Mouse (Mus musculus) activated CD4-positive, CD25-positive, alpha-beta regulatory T cell, adult 4 months (primary cell): Measurements from ENCODE around the gene Slc7a10. TPM values are rescaled to one million over a fixed set of nuclear protein-coding genes. Genes with fewer than 3 reads are reported as not detected.

Source experiments
- ATAC-seq: one replicate; pipeline ENCODE4 v1.8.0; 2017
- polyA plus RNA-seq, 2 experiments: library from polyadenylated mRNA; unstranded; fragments of 100-300 nt; shearing (Covaris generic); gene quantifications; one replicate each; pipeline ENCODE4 v1.2.1; 2017

Slc7a10 gene
- 1 to 10 TPM; 1.0 to 3.2 TPM for polyA plus RNA-seq

DNA sequence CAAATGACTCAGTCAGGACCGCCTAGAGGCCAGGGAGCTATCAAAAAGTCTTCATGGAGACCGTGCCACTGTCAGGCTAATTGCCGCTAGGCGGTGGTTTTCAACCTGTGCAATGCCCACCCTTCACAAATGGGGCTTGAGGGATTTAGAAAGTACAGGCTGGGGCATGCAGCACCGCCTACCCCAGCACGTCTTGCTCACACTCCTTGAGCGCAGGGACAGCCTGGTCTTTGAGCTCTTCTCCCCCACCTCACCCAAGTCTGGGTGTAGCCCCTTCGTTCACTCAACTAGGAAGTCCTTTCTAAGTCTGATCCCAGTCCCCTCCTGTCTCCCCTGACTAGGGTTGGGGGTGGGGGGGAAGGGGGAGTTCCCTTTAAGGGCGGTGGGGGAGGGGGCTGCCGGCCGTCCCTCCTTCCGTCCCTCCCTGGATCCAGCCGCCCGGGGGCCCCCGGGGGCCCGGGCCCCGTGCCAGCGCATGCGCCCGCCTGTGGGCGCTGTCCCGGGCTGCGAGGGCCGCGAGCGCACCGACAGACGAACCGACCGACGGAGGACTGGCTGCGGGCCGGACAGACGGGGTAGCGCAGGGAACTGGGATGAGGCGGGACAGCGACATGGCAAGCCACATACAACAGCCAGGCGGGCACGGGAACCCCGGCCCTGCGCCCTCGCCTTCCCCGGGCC, at the start of gene Slc7a10:
TSS of gene Slc7a10 (plus strand) at position 497 of the 681 bp plus-strand sequence.
- ATAC-seq: no peak

DNA sequence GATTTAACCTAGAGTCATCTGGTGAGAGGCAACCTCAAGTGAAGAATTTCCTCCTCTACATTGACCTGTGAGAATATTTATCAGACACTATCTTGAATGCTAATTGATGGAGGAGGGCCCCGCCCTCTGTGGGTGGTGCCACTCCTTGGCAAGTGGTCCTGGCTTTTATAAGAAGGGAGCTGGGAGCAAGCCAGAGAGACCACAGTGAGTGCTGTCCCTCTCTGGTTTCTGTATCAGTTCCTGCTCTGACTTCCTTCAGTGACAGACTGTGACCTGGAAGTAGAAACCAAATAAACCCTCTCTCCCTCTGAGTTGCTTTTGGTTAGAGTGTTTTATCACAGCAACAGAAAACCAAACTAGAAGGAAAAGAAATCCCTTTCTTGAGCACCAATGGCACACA, 48.7 kb upstream of the Slc7a10 start:
- ATAC-seq: no peak

DNA sequence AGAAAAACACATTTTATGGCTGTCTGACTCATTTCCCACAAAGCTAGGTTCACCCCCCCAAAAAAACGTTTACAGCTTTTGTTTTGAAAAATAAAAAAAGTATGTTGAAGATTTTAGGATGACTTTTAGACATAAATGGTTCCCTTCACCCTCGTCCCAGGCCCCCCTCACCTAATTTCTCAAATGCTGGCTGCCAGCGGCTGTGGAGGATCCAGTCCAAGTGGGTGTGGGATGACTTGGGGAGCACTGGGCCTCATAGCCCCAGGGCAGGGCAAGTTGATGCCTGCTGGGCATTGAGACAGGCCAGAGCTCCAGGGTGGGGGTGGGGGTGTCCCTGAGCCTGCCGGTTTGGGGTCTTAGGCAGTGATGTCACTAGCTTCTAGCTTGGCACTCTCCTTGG, 47.7 kb upstream of the Slc7a10 start:
- no peak for ATAC-seq

DNA sequence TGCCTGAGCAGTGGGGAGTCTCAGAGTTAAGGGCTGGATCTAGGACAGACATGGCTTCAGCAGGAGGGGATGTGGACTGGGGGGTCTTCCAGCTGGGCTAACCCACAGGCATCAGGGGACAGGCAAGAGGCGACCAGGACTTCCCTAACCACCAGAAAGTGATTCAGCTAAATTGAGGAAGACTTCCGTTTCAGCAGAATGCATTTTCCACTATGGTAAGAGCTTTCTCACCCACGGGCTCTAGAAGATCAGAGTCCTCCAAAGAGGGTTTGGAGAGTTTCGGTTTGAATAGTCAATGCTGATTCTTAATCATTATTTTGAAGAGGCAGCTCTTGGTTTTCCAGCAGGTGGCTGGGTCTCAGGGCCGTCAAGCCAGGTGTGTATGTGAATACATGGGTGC, 46.3 kb upstream of the Slc7a10 start:
- ATAC-seq: peak; percentile 28

DNA sequence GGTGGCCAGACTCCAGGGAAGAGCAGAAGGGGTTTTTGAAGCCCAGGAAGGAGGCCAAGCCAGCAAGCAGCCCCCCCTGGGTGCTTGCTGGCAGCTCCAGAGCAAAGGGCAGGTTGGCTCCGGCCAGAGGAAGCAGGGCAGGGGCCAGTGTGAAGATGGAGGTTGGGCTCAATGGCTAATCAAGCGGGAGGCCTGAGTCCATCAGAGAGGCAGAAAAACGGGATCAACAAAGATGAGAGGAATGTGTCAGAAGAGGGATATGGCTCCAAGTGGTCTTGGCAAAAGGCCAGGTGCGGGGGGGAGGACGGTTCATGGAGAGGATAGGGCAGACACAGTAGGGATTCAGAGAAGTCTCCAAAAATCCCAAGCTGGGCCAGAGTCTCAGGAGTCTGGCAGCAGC, 44.7 kb upstream of the Slc7a10 start:
- no peak for ATAC-seq

DNA sequence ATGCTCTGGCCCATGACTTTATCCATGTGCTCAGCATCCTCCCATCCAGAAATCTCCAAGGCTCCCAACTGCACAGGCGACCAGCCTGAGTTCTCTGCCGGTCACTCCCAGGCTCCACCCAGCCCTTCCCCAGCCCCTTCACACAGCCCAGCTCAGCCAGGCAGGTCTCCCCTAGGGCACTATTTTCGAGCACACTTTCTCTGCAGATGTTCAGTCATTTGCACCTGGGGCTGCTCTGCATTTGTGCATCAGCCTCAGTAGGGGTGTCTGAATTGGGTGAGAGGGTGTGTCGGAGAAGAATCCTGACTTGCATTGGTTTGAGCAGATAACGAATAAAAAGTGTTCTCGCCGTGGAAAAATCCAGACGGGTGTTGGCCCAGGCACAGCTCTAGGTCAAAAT, 43.7 kb upstream of the Slc7a10 start:
- ATAC-seq: no peak

DNA sequence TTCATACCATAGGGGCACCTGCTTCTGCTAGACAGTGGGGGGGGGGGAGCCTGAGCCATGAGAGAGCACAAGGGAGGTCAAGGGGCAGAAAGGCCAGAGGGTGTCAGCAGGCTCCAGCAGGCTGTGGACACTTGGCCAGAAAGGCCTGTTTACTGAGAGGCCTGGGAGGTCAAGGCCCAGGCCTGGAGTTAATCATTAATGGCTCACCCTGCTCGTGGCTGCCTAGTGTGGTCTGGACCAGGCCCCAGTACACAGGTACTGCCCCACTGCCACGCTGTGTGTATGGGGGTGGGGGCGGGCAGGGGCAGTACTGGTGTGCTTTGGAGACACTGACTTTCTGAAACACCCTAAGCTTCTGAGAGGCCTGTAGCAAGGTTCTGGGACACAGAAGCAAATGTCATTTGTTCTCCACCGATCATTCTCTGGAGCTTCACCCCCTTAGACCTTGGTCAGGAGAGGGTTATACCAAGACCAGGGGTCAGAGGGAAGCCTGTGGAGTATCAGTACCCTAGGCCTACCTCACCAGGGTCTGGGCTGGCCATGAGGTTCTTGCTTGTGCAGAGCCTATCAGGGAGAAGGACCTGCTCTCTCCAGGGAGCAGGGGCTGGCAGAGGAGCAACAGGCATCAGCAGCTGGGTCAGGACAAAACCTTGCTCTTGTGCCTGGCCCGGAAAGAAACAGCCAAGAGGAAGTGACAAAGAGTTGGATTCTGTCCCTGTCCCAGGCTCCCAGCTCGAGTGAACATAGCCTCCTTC, 42.1 kb upstream of the Slc7a10 start:
- no peak for ATAC-seq

DNA sequence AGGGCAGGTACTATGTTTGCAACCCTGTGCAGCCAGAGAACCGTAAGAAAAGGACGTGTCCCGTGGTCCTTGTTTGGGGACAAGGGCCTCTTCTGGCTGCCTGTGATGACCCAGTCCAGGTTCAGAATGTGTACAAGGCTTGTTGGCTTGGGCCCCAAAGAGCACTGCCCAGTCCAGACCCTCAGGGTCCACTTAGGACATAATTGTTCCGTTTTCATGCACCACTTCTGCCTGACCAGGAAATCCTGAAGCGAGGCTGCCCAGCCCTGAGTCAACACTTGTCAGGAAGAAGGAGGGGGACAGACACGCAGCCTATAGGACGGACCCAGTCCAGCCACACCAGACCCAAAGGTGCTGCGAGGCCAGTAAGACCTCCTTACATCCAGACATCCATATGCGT, 41.1 kb upstream of the Slc7a10 start:
- no peak for ATAC-seq

DNA sequence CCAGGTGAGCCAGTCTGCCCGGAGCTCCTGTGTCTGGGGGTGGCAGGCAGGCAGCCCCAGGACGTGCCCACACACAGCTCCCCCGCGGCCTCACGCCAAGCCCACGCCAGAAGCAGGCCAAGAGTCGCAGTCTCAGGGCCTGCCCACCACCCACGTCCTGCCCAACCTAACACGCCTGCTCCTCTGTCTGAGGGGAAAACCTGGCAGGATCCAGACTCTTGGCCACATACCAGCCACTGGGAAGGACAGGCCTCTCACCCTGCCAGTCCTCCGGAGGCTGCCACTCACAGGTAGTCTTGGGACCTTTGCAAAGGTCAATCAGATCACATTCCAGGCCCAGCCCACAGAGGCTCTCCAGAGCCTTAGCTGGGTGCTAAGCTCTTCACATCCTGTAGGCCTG, 39.9 kb upstream of the Slc7a10 start:
- ATAC-seq: no peak

DNA sequence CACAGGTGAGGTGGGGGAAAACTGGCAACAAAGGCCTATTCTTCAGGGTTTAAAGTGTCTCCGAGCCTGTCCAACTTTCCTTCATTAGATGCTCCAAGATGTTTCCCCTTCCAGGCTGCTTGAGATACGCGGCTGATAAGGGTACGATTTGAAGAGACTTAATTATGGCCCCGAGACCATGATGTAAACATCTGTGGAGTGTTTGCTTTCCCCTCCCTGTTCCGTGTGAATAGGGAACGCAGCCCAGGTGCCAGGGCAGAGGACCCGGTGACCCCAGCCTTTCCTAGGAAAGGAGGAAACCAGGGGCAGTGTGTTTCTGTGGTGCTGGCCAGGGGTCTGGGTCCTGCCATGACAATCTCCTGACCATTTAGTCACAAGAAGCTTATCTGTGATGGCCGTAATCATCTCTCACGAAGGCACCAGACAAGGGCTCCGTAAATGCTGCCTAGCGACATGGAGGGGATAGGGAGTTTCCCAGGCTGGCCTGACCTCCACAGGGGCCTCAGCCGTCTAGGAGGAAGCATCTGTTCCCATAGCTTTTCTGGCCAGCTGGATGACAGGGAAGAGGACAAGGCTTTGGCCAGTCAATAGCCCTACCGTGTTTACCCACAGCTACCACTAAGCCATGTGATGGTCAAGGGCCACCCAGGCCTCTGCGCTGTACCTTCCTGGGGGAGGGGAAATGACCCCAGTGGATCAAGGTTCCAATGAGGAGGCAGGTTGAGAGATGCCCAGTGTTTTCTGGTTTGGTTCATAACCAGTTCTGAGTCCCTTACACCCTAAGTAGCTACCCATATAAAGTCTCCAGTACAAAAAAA, 36.4 kb upstream of the Slc7a10 start:
- ATAC-seq: no peak

DNA sequence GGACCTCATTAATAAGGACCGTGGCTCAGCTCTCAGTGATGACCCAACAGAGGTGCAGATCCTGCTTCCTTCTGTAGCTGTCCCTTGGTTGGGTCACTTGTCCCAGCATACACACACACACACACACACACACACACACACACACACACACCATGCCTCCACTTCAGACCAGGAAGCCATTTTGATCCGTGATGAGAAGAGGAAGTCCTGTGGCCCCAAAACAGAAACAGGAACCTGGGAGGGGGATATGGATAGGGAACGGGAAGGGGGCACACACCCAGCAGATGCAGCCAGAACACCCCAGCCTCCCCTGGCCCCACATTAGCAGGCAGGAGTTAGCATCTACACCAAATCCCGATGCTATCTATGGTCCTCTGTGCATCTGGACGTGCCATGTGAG, 35.3 kb upstream of the Slc7a10 start:
- ATAC-seq: no peak

DNA sequence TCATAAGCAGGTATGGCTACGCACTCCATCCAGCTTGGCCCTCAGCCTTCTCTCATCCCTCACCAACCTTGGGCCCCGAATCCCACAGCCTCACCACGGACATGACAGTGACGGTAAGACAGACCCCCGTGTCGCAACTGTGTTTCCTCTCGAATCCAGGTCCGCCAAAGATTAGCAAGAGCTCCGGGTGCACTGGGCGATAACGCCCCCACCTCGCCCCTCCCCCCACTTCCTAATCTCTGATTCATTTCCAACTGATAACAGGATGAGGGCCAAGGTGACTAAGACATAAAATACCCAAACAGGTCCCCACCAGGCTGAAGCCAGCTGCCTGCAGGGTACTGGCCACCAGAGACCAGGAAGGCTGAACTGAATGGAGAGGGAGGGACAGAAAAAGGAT, 31.7 kb upstream of the Slc7a10 start:
- ATAC-seq: no peak

DNA sequence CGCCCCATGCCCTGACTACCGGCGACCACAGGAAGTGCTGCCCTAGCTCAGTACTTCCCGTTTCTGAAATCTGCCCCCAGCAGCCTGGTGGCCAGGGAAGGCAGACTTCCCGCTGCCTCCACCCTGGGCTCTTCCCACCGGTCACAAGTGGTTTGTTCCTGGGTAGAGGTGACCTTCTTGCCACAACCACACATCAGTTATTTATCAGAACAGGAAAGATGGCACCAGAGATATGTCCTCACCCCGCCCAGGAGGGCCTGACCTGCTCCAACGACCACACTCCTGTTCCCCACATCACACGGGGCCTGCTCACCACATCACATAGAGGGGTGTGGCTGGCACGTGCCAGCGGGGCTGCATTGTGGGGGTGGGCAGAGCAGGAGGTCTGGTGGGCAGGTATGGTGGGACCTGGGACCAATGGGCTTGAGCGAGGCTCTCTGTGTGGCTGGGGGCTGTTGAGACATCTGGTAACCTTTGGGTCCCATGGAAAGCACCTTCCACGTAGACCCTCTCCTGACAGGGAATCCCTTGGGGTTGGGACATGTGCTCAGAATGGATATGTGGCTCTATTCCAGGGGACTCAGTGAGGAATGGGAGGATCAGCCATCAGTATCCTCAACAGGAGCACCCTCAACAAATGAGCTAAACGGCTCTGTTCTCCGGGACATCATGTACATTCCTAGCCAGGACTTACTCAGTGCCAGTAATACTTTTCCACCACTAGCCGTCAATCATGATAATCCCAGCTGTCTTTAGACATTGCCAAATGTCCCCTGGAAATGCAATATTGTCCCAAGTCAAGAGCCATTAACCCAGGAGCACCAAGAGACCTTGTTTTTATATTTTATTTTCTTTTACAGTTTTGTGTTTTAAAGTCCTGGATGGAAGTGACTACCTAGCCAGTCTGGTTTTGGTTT, 29.4 kb upstream of the Slc7a10 start:
- peak; percentile 19 for ATAC-seq

DNA sequence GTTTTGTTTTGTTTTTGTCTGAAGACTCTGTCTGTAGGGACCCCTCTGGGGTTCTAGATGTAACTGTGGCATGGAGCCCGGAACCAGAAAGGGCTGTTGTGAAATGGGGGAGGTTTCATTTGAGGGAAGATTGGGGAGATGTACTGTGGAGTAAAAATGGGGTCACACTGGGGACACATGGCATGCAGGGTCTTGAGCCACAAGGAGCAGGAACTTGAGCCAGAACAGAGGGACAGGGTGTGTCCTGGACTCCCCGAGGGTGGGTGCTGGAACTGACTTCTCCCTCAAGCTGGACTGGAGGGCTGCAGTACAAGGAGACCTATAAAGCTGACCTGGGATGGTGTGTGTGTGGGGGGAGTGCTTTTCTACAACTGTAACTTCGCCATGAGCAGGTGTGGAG, 28.7 kb upstream of the Slc7a10 start:
- ATAC-seq: no peak

DNA sequence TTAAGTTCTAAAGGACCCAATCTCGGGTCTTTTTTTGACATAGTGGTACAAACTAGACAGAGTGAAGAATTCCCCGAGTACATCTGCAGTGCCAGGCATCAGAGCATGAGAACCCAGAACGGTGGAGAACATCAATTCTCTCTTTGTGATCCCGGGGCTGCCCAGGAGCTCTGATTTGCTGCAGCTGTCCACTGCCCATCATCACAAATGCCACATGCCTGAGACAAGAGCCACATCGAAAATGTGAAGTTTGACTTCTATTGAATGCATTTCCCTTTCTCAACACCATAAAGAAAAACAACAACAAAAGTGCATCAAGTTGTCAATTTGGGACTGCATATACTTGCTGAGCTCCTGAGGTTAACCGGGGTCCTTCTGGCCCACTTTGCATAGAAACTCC, 23.7 kb upstream of the Slc7a10 start:
- no peak for ATAC-seq

DNA sequence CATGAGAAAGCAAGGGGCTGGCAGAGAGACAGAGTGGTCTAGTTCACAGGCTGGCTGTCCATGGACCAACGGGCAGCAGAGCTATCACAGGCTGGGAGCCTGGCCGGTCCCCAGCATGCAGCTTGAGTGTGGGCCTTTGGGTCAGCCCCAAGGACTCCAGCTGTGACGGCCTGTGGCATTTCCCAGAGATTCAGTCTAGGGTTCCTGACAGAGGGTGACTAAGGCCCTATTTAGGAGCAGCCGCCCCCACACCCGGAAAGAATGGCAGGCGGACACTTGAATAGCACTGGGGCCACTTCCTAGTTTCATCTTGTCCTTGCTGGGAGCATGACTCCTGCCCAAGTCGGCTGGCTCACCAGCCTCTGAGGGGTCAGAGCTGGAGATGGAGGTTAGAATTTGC, 22.6 kb upstream of the Slc7a10 start:
- no peak for ATAC-seq

DNA sequence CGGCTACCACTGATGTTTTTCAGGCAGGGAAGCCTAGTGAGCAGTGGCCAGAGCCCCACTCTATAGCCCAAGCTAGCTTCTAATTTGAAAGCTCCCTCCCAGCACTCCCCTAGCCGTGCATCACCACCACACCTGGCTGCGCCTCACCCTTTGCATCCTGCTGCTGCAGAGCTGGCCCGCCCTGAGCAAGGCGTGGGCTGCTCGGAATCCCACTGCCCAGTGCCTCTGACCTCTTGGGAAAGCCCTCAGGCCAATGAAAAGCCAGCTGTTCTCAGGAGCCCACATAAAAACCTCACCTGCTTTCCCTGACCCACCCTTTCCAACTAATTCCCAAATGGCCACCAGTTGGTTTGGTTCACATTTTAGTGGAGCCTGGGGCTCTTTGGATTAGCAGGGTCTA, 22.1 kb upstream of the Slc7a10 start:
- no peak for ATAC-seq

DNA sequence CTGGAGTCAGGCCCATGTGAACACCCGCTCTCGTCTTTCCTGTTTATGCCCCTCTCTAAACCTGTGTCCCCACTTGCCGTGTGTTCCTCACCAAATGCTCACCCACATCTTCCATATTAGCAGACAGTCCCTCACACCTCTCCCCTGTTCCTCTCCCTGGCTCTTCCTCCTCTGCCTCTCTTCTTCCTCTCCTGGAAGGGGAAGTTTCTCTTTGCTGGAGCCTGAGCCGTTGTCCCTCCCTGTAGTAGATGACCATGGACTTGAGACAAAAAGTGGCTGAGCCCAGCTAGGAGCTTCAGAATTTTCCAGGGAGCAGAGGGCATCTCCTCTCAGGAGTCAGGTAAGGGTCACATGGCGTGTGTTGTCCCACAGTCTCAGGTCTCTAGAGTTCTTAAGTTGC, 19.2 kb upstream of the Slc7a10 start:
- ATAC-seq: no peak

DNA sequence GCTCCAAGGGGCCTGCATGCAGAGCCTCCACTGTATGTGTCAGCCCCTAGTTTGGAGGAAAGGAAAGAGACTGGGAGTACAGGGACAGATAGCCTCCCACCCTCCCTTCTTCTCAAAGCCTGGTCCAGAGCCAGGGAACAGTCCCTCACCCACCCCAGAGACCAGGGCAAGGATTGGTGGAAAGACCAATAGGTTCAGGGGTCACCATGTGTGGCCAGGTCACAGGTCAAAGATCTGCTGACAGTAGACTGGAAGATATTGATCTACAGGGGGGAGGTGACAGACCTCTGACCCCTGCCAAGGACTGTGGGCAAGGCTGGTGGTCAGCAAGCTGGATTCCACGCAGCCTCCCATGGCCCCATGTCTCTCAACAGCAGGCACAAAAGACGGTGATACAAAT, 18.3 kb upstream of the Slc7a10 start:
- ATAC-seq: no peak

DNA sequence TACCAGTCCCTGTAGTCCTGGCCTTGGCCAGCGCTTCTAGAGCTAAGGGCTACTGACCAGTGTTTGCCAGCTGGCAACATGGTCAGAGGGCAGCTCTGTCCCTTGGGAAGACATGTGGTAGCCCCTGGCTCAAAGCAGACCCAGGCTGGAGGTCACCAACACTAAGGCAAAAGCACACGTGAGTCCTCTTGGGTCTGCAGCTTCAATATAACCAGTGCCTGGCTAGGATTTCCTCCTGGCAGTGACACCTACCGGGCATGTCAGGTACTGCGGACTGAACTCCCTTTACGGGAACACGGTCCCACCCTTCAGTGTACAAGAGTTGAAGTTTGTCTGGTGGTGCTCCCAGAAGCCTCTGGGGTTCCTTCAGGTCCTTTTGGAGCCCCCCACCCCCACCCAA, 16.8 kb upstream of the Slc7a10 start:
- peak; percentile 60 for ATAC-seq

DNA sequence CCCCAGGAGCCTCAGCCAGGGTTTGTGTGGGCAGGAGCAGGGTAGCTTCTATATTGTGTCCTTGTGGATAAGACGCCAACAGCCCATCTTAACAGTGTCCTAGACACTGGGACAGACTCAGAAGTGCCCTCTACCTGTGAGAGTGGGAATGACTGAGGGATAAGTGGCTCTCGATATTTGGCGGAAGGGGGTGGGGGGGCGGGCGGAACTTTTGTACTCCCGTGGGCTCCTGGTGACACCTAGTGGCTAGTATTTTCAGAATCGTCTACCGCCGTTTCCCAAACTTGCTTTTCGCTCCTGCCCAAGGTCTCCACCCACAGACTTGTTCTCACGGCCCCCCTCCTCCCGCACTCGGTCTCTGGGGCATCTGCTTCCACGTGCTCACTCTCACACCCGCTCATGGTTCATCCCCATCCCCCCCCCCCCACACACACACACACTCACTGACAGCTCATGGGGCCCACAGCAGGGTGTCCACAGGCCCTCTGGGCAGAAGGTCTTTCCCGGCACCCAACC, 14.3 kb upstream of the Slc7a10 start:
- ATAC-seq: peak; percentile 55

DNA sequence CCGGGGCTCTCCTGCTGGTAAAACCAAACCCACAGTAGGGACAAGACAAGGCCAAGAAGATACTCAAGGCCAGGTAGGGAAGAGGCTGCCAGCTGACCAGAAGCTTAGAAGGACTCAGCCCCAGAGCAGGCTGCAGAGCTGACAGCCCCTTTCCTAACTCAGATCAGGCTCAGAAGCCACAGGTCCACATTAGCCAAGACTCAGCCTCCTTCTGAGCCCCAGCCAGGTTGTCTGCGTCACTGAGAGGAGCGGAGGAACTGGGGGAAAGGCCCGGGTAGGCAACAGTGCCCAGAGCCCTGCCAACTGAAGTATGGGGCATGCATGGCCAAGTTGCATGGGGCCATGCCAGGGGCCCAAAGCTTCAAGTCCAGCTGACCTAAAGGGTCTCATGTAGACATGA, 13.7 kb upstream of the Slc7a10 start:
- no peak for ATAC-seq
